ENCODE assay signal across 11 mouse cellular contexts in genomic region chr10:77164437-77165052, GRCm38 (mm10). TPM values are rescaled to one million over a fixed set of nuclear protein-coding genes. Genes with fewer than 3 reads are reported as not detected.
A peak's percentile ranks its signal among the peaks of the same experiment; 100 is the strongest.
DNase-seq lines count a peak whose midpoint lies in the region; ATAC-seq and TF ChIP-seq lines count a peak whose summit lies in the region.
"Had no signal": no experiment of that assay in that cellular context is flagged by ENCODE, and none has a peak within 500 bp of the region (broad histone marks: within the 10 kb centered on the region; RNA-seq: fewer than 3 reads in every experiment).

No protein-coding gene starts in this region.

- no peaks in the 10 kb centered on the region for H3K36me3 ChIP-seq in heart, postnatal 0 days (replicated peaks; ENCODE audit: control insufficient read depth, insufficient read depth, low read length)
- no peaks in the 10 kb centered on the region for H3K36me3 ChIP-seq in hindbrain, embryonic 13.5 days
- no peaks in the 10 kb centered on the region for H3K36me3 ChIP-seq in neural tube, embryonic 11.5 days (ENCODE audit: control insufficient read depth, insufficient read depth, low read length)

- peaks cover 18% of the 10 kb centered on the region for H3K4me1 ChIP-seq in heart, postnatal 0 days (ENCODE audit: control insufficient read depth, insufficient read depth)
- H3K4me1 ChIP-seq in hindbrain, embryonic 13.5 days (replicated peaks), result peaks cover 35% of the 10 kb centered on the region
- H3K4me1 ChIP-seq in neural tube, embryonic 11.5 days (ENCODE audit: control insufficient read depth, insufficient read depth, low read length), result peaks cover 16% of the 10 kb centered on the region

- no peak for ATAC-seq in heart, postnatal 0 days (ENCODE audit: insufficient read depth, low read depth)
- no peak for ATAC-seq in hindbrain, embryonic 13.5 days (ENCODE audit: low FRiP score)
- peak; percentile 65 for ATAC-seq in neural tube, embryonic 11.5 days (ENCODE audit: insufficient read depth, low FRiP score, low TSS enrichment)

- H3K4me3 ChIP-seq in heart, postnatal 0 days (ENCODE audit: low read depth, low read length), result peak overlapping the region; percentile 52
- peak overlapping the region; percentile 49; the same call in 1 of the 2 replicates for H3K4me3 ChIP-seq in hindbrain, embryonic 13.5 days
- H3K4me3 ChIP-seq in neural tube, embryonic 11.5 days (ENCODE audit: low read depth, low read length), result peak overlapping the region; percentile 66

- H3K9me3 ChIP-seq in heart, postnatal 0 days (replicated peaks; ENCODE audit: control insufficient read depth, low read length), result no peaks in the 10 kb centered on the region
- no peaks in the 10 kb centered on the region for H3K9me3 ChIP-seq in hindbrain, embryonic 13.5 days
- no peaks in the 10 kb centered on the region for H3K9me3 ChIP-seq in neural tube, embryonic 11.5 days (ENCODE audit: control insufficient read depth, low read length)

- 31% methylated on average over 9 of the region's 9 CpGs for WGBS in heart, postnatal 0 days
- WGBS in hindbrain, embryonic 13.5 days, result 7% methylated on average over 9 of the region's 9 CpGs
- 2% methylated on average over 9 of the region's 9 CpGs for WGBS in neural tube, embryonic 11.5 days

- H3K9ac ChIP-seq in heart, postnatal 0 days (replicated peaks; ENCODE audit: low read depth, low read length), result no peak overlapping the region
- no peak overlapping the region for H3K9ac ChIP-seq in hindbrain, embryonic 13.5 days
- peak overlapping the region; percentile 73 for H3K9ac ChIP-seq in neural tube, embryonic 11.5 days (ENCODE audit: low read length)

- no peak overlapping the region for H3K27ac ChIP-seq in heart, postnatal 0 days (ENCODE audit: low read depth)
- 0 out of 2 replicates have a peak overlapping the region, but pooled peaks have one; percentile 30 for H3K27ac ChIP-seq in hindbrain, embryonic 13.5 days
- peak overlapping the region; percentile 77 for H3K27ac ChIP-seq in neural tube, embryonic 11.5 days (ENCODE audit: low read depth, low read length)

- peak overlapping the region; percentile 68 for H3K4me2 ChIP-seq in heart, postnatal 0 days (ENCODE audit: low read depth, low read length)
- H3K4me2 ChIP-seq in hindbrain, embryonic 13.5 days, result peak overlapping the region; percentile 93
- H3K4me2 ChIP-seq in neural tube, embryonic 11.5 days (ENCODE audit: low read depth), result peak overlapping the region; percentile 94

- H3K27me3 ChIP-seq in heart, postnatal 0 days (ENCODE audit: control insufficient read depth, insufficient read depth, low read length), result peaks cover 32% of the 10 kb centered on the region; the same call in 1 of the 2 replicates
- peaks cover 37% of the 10 kb centered on the region for H3K27me3 ChIP-seq in hindbrain, embryonic 13.5 days
- H3K27me3 ChIP-seq in neural tube, embryonic 11.5 days (ENCODE audit: control insufficient read depth, insufficient read depth, low read length), result no peaks in the 10 kb centered on the region

- DNase-seq in heart, postnatal 0 days (ENCODE audit: low spot score), result no peak
- no peak for DNase-seq in heart, adult 9 months (ENCODE audit: low spot score in 2 of 2)
- peak; percentile 29 for DNase-seq in Muller cell, postnatal 12 days (ENCODE audit: inconsistent ontology term)
- peak; percentile 67 for DNase-seq in neural tube, embryonic 11.5 days (ENCODE audit: low spot score)
- no peak for DNase-seq in cerebellum, adult 9-11 months
- DNase-seq in left cerebral cortex, adult 11 months (ENCODE audit: low spot score), result no peak
- no peak for DNase-seq in lung, adult 18-20 months
- DNase-seq: cerebellum, adult 2 months; gastrocnemius, postnatal 10 days; right cerebral cortex, postnatal 25 days had no signal

- no peak for TF ChIP-seq CTCF in heart, postnatal 0 days (IDR thresholded peaks at IDR 0.05; ENCODE audit: low read depth)

- no peak for TF ChIP-seq EP300 in heart, postnatal 0 days (IDR thresholded peaks at IDR 0.05; ENCODE audit: low read depth)

RNA-seq across cellular contexts. Expression of gene Col18a1, which starts 1.8 kb away (rescaled TPM):
- 130 and 133 TPM in 2 replicates for total RNA-seq in heart, postnatal 0 days (2014; rRNA removed; ENCODE audit: low replicate concordance)
- polyA plus RNA-seq in heart, postnatal 0 days (2015; fragmentation: Nextera tagmentation; extraction: Ambion mirVana), result 40.6 and 47.3 TPM in 2 replicates
- polyA plus RNA-seq in hindbrain, embryonic 13.5 days (2015; fragmentation: Nextera tagmentation; extraction: Ambion mirVana), result 53.1 and 62.7 TPM in 2 replicates
- polyA plus RNA-seq in neural tube, embryonic 11.5 days (2014; fragmentation: Nextera tagmentation; extraction: Ambion mirVana), result 80.1 and 83.2 TPM in 2 replicates

Comparison
In these comparisons a context has a peak if more than half of its experiments do, and no peak if none do; other contexts are left out.
1. DNase-seq: peak in Muller cell, postnatal 12 days (single experiment) and neural tube, embryonic 11.5 days (single experiment); none in heart, postnatal 0 days (single experiment), heart, adult 9 months (0 of 2), cerebellum, adult 9-11 months (single experiment), left cerebral cortex, adult 11 months (single experiment) and lung, adult 18-20 months (0 of 2).
2. Peak in every context shown above with its lines, with median percentiles within 50 percentile points of each other: H3K4me2 ChIP-seq and H3K4me3 ChIP-seq.